Mouse (Mus musculus) kidney, adult 2 months (tissue): ENCODE measurements at regions not wholly inside any gene's neighbourhood (a gene's known extent, or its start where the extent isn't known, plus 50 kb on each side); places are given as distances from the start of the nearest gene placed in this dataset.

Experiments
- DNase-seq: peaks from one replicate; pipeline ENCODE4 v3.0.0; 2021
- H3K27ac ChIP-seq: fragments of 200-500 bp; 2 replicates; pipeline ENCODE4 v1.5.1; 2012; ENCODE audit warnings: low read depth, low read length, control low read depth, inconsistent platforms; ENCODE audit not compliant: insufficient read depth
- H3K27me3 ChIP-seq: fragments of 200-500 bp; replicated peaks from 2 replicates; pipeline ENCODE4 v1.6.1; 2012; ENCODE audit warnings: mild to moderate bottlenecking, moderate library complexity, low read length, inconsistent platforms; ENCODE audit not compliant: control insufficient read depth, insufficient read depth
- H3K36me3 ChIP-seq: fragments of 200-500 bp; 2 replicates; pipeline ENCODE4 v1.6.1; 2012; ENCODE audit warnings: mild to moderate bottlenecking, moderate library complexity, low read length, inconsistent platforms; ENCODE audit not compliant: control insufficient read depth, insufficient read depth
- H3K4me1 ChIP-seq: fragments of 200-500 bp; 2 replicates; pipeline ENCODE4 v1.6.1; 2011; ENCODE audit warnings: low read length; ENCODE audit not compliant: control insufficient read depth, insufficient read depth
- H3K4me3 ChIP-seq: fragments of 200-500 bp; 2 replicates; pipeline ENCODE4 v1.5.1; 2011; ENCODE audit warnings: mild to moderate bottlenecking, low read depth, low read length, control low read depth; ENCODE audit not compliant: insufficient read depth
- CTCF ChIP-seq: fragments of 200-500 bp; conservative IDR thresholded peaks from 2 replicates; pipeline ENCODE4 v1.5.1; 2011; ENCODE audit warnings: low read depth, mild to moderate bottlenecking, control low read depth, low read length, moderate library complexity, mixed read lengths; ENCODE audit not compliant: insufficient read depth, insufficient read length
- POLR2A ChIP-seq: fragments of 200-500 bp; IDR thresholded peaks from one replicate; pipeline ENCODE4 v1.6.1; 2011; ENCODE audit warnings: low read depth, low read length, control low read depth
- WGBS: fragments of 180-500 bp; shearing (Covaris S2); methylation state at CpG from one replicate; pipeline ENCODE4 v1.1.7; 2018; 5-methylcytosine and 5-hydroxymethylcytosine counted together

- Histone ChIP-seq H3K27ac (no peak overlapping the region), H3K27me3 (no peaks in the 10 kb centered on the region), H3K36me3 (no peaks in the 10 kb centered on the region), H3K4me1 (no peaks in the 10 kb centered on the region), H3K4me3 (no peak overlapping the region)
- peak; percentile 20 for DNase-seq
- WGBS: 17% methylated on average over 19 of the region's 19 CpGs
- no peak for TF ChIP-seq CTCF
- TF ChIP-seq POLR2A: no peak
Measured at GRCm38 (mm10) chr1:81593280-81594182, 516.8 kb downstream of the Nyap2 start.

- H3K36me3 ChIP-seq: no peaks in the 10 kb centered on the region
- H3K27ac ChIP-seq: no peak overlapping the region
- no peaks in the 10 kb centered on the region for H3K4me1 ChIP-seq
- TF ChIP-seq CTCF (no peak), POLR2A (no peak)
- no peaks in the 10 kb centered on the region for H3K27me3 ChIP-seq
- DNase-seq: no peak
- WGBS: 26% methylated on average over 5 of the region's 5 CpGs
- no peak overlapping the region for H3K4me3 ChIP-seq
Measured at GRCm38 (mm10) chr1:81594183-81594515, 517.4 kb downstream of the Nyap2 start.

- DNase-seq: no peak
- H3K4me1 ChIP-seq: no peaks in the 10 kb centered on the region
- H3K27me3 ChIP-seq: no peaks in the 10 kb centered on the region
- no peak overlapping the region for H3K27ac ChIP-seq
- TF ChIP-seq CTCF (no peak), POLR2A (no peak)
- no peaks in the 10 kb centered on the region for H3K36me3 ChIP-seq
- no peak overlapping the region for H3K4me3 ChIP-seq
- WGBS: 55% methylated on average over 3 of the region's 3 CpGs
Measured at GRCm38 (mm10) chr1:81594606-81595005, 517.9 kb downstream of the Nyap2 start.

- 8% methylated on average over 1 of the region's 1 CpGs for WGBS
Measured at GRCm38 (mm10) chr1:81608772-81609171, 532.0 kb downstream of the Nyap2 start.

GRCm38 (mm10) chr1:81618880-81619279, 542.1 kb downstream of the Nyap2 start:
- Histone ChIP-seq H3K36me3 (no peaks in the 10 kb centered on the region), H3K4me3 (no peak overlapping the region), H3K4me1 (peaks cover 7% of the 10 kb centered on the region; the same call in 1 of the 2 replicates), H3K27ac (peak overlapping the region; percentile 97), H3K27me3 (no peaks in the 10 kb centered on the region)
- peak; percentile 39 for DNase-seq
- WGBS: 32% methylated on average over 2 of the region's 2 CpGs
- TF ChIP-seq POLR2A: no peak
- TF ChIP-seq CTCF: no peak

More at GRCm38 (mm10) chr1:81608772-81609171, 532.0 kb downstream of the Nyap2 start:
- no peak for DNase-seq
- H3K27me3 ChIP-seq: no peaks in the 10 kb centered on the region
- H3K4me3 ChIP-seq: no peak overlapping the region
- TF ChIP-seq POLR2A (no peak), CTCF (no peak)
- no peaks in the 10 kb centered on the region for H3K4me1 ChIP-seq
- H3K27ac ChIP-seq: no peak overlapping the region
- no peaks in the 10 kb centered on the region for H3K36me3 ChIP-seq

- Histone ChIP-seq H3K27me3 (no peaks in the 10 kb centered on the region), H3K4me3 (no peak overlapping the region), H3K4me1 (peaks cover 4% of the 10 kb centered on the region; the same call in 1 of the 2 replicates), H3K27ac (peak overlapping the region; percentile 73; the same call in 1 of the 2 replicates), H3K36me3 (no peaks in the 10 kb centered on the region)
- TF ChIP-seq POLR2A: no peak
- peak; percentile 88 for DNase-seq
- 40% methylated on average over 4 of the region's 4 CpGs for WGBS
Measured at GRCm38 (mm10) chr1:81624141-81624540, 547.4 kb downstream of the Nyap2 start.

GRCm38 (mm10) chr1:81632704-81633103, 556.0 kb downstream of the Nyap2 start:
- TF ChIP-seq CTCF (no peak), POLR2A (no peak)
- Histone ChIP-seq H3K36me3 (no peaks in the 10 kb centered on the region), H3K27ac (no peak overlapping the region), H3K4me3 (no peak overlapping the region), H3K4me1 (no peaks in the 10 kb centered on the region), H3K27me3 (no peaks in the 10 kb centered on the region)
- 73% methylated on average over 1 of the region's 1 CpGs for WGBS
- no peak for DNase-seq
